8 mouse cellular contexts compared by ENCODE assay signal in genomic region chr3:31083507-31084245, GRCm38 (mm10). TPM values are rescaled to one million over a fixed set of nuclear protein-coding genes. Genes with fewer than 3 reads are reported as not detected.
A peak's percentile ranks its signal among the peaks of the same experiment; 100 is the strongest.
DNase-seq lines count a peak whose midpoint lies in the region; ATAC-seq and TF ChIP-seq lines count a peak whose summit lies in the region.

No protein-coding gene starts in this region.

- H3K4me3 ChIP-seq in embryonic facial prominence, embryonic 12.5 days, result no peak overlapping the region
- H3K4me3 ChIP-seq in hindbrain, postnatal 0 days (ENCODE audit: low read length), result no peak overlapping the region
- no peak overlapping the region for H3K4me3 ChIP-seq in liver, embryonic 16.5 days (ENCODE audit: low read depth, low read length)
- no peak overlapping the region for H3K4me3 ChIP-seq in left cerebral cortex, adult 2 months

- WGBS in embryonic facial prominence, embryonic 12.5 days, result 41% methylated on average over 12 of the region's 12 CpGs
- WGBS in hindbrain, postnatal 0 days, result 31% methylated on average over 12 of the region's 12 CpGs
- 16% methylated on average over 12 of the region's 12 CpGs for WGBS in liver, embryonic 16.5 days (ENCODE audit: insufficient replicate concordance)

- intact Hi-C loops in left cerebral cortex, postnatal 4 days (cut with DNase I), result no loop called here
- intact Hi-C loops in left cerebral cortex, postnatal 25 days (cut with DNase I), result no loop called here
- intact Hi-C loops in left cerebral cortex, adult 2 months (cut with DNase I), result no loop called here

- H3K27ac ChIP-seq in embryonic facial prominence, embryonic 12.5 days, result no peak overlapping the region
- H3K27ac ChIP-seq in hindbrain, postnatal 0 days, result no peak overlapping the region
- 0 out of 2 replicates have a peak overlapping the region, but pooled peaks have one; percentile 7 for H3K27ac ChIP-seq in liver, embryonic 16.5 days (ENCODE audit: low read length)
- no peak overlapping the region for H3K27ac ChIP-seq in left cerebral cortex, adult 2 months

- DNase-seq in left cerebral cortex, postnatal 4 days, result peak; percentile 70
- DNase-seq in left cerebral cortex, postnatal 25 days (ENCODE audit: low spot score in 2 of 2), result no peak
- peak; percentile 75 for DNase-seq in hindbrain, postnatal 0 days (ENCODE audit: low spot score)
- DNase-seq in ovary, postnatal 14 days (ENCODE audit: low spot score), result peak; percentile 44
- no peak for DNase-seq in left cerebral cortex, adult 9 months (ENCODE audit: low spot score in 2 of 2)
- no peak for DNase-seq in left cerebral cortex, adult 2 months (ENCODE audit: extremely low spot score in 1 of 2, low spot score in 2 of 2)

- no peak overlapping the region for H3K9ac ChIP-seq in embryonic facial prominence, embryonic 12.5 days
- H3K9ac ChIP-seq in hindbrain, postnatal 0 days (replicated peaks; ENCODE audit: low read length), result no peak overlapping the region
- no peak overlapping the region for H3K9ac ChIP-seq in liver, embryonic 16.5 days (ENCODE audit: low read depth, low read length)

- no peaks in the 10 kb centered on the region for H3K27me3 ChIP-seq in embryonic facial prominence, embryonic 12.5 days
- no peaks in the 10 kb centered on the region for H3K27me3 ChIP-seq in hindbrain, postnatal 0 days (ENCODE audit: insufficient read depth, low read length)
- H3K27me3 ChIP-seq in liver, embryonic 16.5 days (ENCODE audit: control insufficient read depth, insufficient read depth, low read depth, low read length), result no peaks in the 10 kb centered on the region

- no peaks in the 10 kb centered on the region for H3K9me3 ChIP-seq in embryonic facial prominence, embryonic 12.5 days
- H3K9me3 ChIP-seq in hindbrain, postnatal 0 days (ENCODE audit: low read length), result no peaks in the 10 kb centered on the region
- H3K9me3 ChIP-seq in liver, embryonic 16.5 days (replicated peaks; ENCODE audit: control insufficient read depth, low read length), result no peaks in the 10 kb centered on the region

- TF ChIP-seq CTCF in hindbrain, postnatal 0 days (IDR thresholded peaks at IDR 0.05; ENCODE audit: low read depth), result no peak
- no peak for TF ChIP-seq CTCF in left cerebral cortex, adult 2 months (IDR thresholded peaks at IDR 0.05)

- no peak for ATAC-seq in embryonic facial prominence, embryonic 12.5 days (ENCODE audit: insufficient number of reproducible peaks, insufficient read depth, low FRiP score, low TSS enrichment)
- ATAC-seq in hindbrain, postnatal 0 days, result 0 out of 2 replicates have a peak, but pooled peaks have one; percentile 61
- peak; percentile 64 for ATAC-seq in liver, embryonic 16.5 days (ENCODE audit: low read depth)

- H3K4me2 ChIP-seq in embryonic facial prominence, embryonic 12.5 days (replicated peaks), result peak overlapping the region; percentile 20; the same call in 1 of the 2 replicates
- H3K4me2 ChIP-seq in hindbrain, postnatal 0 days (ENCODE audit: low read depth, low read length), result peak overlapping the region; percentile 43
- H3K4me2 ChIP-seq in liver, embryonic 16.5 days (ENCODE audit: low read depth, low read length), result peak overlapping the region; percentile 26

- H3K4me1 ChIP-seq in embryonic facial prominence, embryonic 12.5 days, result peaks cover 7% of the 10 kb centered on the region
- peaks cover 8% of the 10 kb centered on the region; the same call in 1 of the 2 replicates for H3K4me1 ChIP-seq in hindbrain, postnatal 0 days (ENCODE audit: insufficient read depth, low read length)
- H3K4me1 ChIP-seq in liver, embryonic 16.5 days (ENCODE audit: control insufficient read depth, low read depth, low read length), result no peaks in the 10 kb centered on the region; the same call in 1 of the 2 replicates

- H3K36me3 ChIP-seq in embryonic facial prominence, embryonic 12.5 days, result no peaks in the 10 kb centered on the region
- no peaks in the 10 kb centered on the region for H3K36me3 ChIP-seq in hindbrain, postnatal 0 days (ENCODE audit: insufficient read depth, low read length)
- no peaks in the 10 kb centered on the region for H3K36me3 ChIP-seq in liver, embryonic 16.5 days (ENCODE audit: control insufficient read depth, insufficient read depth)

RNA-seq across cellular contexts. Expression of gene Skil, which starts 11.2 kb away (rescaled TPM):
- 10 to 100 TPM; 51.4 to 52.7 TPM for total RNA-seq in left cerebral cortex, postnatal 4 days (2021)
- total RNA-seq in left cerebral cortex, postnatal 25 days (2021), result 10 to 100 TPM; 64.5 to 66.0 TPM
- 33.5 and 34.9 TPM in 2 replicates for polyA plus RNA-seq in embryonic facial prominence, embryonic 12.5 days (2016; fragmentation: Nextera tagmentation; extraction: Ambion mirVana)
- 36.4 and 38.9 TPM in 2 replicates for total RNA-seq in hindbrain, postnatal 0 days (2014; rRNA removed)
- 23.9 and 25.1 TPM in 2 replicates for polyA plus RNA-seq in hindbrain, postnatal 0 days (2015; fragmentation: Nextera tagmentation; extraction: Ambion mirVana)
- 4.2 and 5.6 TPM in 2 replicates for polyA plus RNA-seq in liver, embryonic 16.5 days (2015; fragmentation: Nextera tagmentation; extraction: Ambion mirVana)
- 10 to 100 TPM; 65.8 to 68.1 TPM for total RNA-seq in left cerebral cortex, adult 2 months (2021)

Comparison
In these comparisons a context has a peak if more than half of its experiments do, and no peak if none do; other contexts are left out.
1. DNase-seq: peak in left cerebral cortex, postnatal 4 days (single experiment), hindbrain, postnatal 0 days (single experiment) and ovary, postnatal 14 days (single experiment); none in left cerebral cortex, postnatal 25 days (0 of 2), left cerebral cortex, adult 9 months (0 of 2) and left cerebral cortex, adult 2 months (0 of 2).
2. Peak in every context shown above with its lines, with median percentiles within 50 percentile points of each other: H3K4me2 ChIP-seq.